Mouse (Mus musculus) heart, postnatal 0 days (tissue): ENCODE data around the gene Tcp10a.
"Not testable (repeated sequence)": the region's sequence is repeated elsewhere in the genome, so short reads cannot be mapped to it uniquely, and the experiment has no call there.

Source experiments
- CTCF ChIP-seq: IDR thresholded peaks from 2 replicates; pipeline ENCODE4 v1.5.1; 2016; ENCODE audit warnings: antibody characterized with exemption, control low read depth, low read depth
- EP300 ChIP-seq: IDR thresholded peaks from 2 replicates; pipeline ENCODE4 v1.6.1; 2016; ENCODE audit warnings: antibody characterized with exemption, low read depth

GRCm38 (mm10) chr17:7348765-7349164, 24.3 kb downstream of the Tcp10a start:
- not testable (repeated sequence) for TF ChIP-seq CTCF, EP300
